Mouse (Mus musculus): ENCODE measurements around the gene Rbms1.

The Rbms1 gene

DNA sequence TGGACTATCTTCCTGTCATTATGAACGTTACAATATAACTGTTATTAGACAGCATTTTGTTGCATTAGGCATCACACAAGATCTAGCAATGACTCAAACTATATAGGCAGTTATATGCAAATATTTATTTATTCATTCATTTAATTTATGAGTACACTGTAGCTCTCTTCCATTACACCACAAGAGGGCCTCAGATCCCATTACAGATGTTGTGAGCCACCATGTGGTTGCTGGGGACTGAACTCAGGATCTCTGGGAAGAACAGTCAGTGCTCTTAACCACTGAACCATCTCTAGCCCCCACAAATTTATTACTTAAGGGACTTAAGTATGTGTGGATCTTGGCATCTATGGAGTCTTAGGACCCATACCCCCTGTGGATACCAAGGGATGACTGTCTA is 214.4 kb downstream of the Rbms1 start:
- no peak for DNase-seq

DNA sequence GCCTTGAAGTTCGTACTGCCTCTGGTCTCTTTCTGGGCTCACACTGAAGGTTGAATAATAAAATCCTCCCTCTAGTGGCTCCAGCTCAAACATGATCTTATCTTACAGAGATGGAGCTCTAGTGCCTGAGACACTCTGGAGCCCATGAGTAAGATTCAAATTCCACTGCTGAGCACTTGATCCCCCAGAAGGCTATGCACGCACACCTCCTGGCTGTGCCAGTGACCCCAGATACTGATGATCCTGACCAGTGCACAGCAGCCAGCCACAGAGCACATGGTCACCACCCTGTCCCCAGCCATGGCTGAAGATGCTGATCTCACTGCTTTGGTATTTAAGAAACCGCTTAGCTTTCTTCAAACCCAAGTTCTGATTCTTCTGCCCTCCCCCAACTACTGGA is 215.4 kb downstream of the Rbms1 start:
- DNase-seq = no peak

DNA sequence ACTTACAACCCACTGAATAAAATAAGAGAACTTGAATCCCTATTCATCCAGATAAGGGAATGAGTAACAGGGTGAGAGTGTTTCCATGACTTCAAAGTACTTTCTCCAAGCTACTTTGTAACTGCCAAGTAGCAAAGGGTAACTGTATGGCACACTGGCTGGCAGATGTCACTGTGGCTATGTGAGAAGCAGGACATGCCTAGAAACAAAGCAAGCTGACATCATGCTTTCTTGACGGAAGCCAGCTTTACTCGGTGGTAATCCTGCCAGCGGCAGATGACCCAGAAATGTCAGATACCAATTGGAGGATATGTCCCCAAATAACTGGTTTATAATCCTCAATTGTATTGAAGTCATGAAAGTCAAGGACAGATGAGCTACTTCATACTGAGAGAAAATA is 218.3 kb downstream of the Rbms1 start:
- no peak for DNase-seq

DNA sequence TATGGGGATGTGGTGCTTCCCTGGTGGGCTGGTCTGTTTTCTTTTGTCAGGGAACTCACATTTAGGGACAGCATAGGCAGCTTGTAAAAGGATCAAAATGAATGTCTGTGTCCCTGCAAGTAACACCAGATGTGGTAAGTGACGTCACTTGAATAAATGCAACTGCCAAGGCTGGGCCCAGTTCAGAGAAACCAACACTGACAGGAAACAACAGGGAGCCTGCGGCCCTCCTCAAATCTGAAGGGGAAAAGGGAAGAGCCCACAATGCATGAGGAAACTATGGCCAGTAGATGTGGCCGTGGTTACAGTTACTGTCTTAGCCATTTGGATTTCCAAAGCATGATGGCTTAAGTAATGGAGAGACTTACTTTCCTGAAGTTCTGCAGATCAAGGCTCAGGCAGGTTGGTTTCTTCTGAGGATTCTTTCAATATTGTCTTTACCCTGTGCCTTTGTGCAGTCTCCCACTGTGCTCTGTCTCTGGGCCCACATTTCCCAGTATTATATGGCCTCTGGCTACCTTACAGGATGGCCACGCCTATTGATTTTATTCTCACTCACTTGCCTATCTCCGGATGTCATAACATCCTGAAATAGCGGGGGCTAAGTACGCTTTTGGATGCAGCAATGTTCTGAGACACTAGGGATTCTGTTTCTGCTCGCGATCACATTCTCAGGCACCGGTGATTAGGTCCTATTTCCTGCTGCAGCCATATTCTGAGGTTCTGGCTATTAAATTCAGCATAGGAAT is 223.4 kb downstream of the Rbms1 start:
- DNase-seq = no peak

DNA sequence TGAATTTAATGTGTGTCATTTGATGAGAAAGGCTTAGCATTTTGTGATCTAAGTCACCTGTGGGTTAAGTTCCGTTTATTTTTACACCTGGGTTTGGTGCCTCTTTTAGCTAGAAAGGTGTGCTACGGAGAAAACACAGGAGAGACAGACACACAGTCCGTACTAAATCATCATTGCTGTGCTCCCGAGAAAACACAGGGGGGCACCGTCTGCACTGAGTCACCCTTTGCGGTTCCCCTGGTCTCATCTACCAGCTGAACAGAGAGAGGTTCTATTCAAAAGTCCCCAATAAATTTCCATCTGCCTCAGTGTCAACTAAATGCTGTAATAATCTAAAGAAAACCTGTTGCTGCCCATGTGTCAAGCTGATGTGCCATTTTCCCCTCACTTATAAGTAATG is 232.1 kb downstream of the Rbms1 start:
- DNase-seq = no peak

DNA sequence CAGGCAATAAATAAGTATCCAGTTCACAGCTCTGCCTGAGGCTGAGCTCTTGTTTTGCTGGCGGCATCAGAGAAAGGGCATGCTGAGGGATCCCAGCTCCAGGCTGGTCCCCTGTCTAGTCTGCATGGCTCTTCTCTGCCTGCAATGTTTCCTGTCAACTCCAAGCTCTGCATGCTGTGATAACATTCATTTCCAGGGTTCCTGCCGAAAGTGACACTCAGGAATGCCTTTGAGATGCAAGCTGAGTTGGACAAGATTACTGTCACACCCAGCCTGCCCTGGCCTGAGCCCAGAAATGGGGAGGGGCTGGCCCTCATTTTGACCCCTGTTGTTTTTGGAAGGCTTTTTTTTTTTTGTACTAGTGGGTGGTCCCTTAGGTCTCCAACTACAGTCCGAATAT is 233.0 kb downstream of the Rbms1 start:
- no peak for DNase-seq

DNA sequence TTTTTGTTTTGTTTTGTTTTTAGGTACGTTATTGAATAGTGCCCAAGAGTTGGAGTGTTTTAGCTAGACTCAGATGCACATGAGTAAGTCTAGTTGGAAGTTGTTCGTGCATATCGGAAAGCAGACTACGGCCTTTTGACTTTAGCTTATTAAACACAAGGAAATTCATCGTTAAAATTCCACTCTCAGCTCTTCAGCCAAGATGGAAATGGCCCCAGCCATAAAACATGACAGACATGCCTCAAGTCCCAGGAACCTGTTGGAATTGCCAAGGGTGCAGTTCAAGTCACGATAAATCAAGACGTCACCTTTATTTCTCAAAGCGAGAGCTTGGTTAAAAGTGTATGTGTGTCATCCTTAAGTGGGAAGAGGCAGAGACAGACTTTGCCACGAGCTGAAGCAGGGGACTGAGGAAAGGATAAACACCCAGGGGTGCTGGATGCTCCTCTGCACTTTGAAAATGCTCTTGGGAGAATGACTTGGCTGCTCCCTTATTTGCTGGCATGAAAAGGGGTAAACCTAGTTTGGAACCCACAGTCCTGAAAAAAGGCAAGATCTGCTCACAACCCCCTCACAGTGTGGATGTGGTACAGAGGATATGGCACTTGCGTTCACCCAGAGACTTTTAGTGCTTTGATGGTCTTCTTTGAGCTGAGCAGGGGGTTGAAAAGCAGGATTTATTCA is 233.9 kb downstream of the Rbms1 start:
- no peak for DNase-seq

DNA sequence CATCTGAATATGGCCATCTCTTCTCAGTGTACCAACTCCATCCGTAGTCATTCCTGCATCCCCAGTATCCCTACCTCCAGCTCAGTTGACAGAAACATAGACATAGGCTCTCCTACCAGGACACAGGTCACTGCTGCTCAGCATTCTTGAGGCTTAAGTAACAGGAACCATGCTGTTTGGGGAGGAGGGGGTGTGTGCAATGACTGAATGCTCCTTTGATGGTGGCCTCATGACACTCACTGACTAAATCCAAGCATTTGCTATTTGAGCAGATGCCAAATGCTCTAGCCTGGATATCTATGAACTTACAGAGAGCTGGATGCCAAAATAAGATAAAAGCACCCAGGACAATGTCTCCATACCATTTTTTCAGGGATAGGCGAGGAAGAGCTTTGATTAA is 238.3 kb downstream of the Rbms1 start:
- no peak for DNase-seq

DNA sequence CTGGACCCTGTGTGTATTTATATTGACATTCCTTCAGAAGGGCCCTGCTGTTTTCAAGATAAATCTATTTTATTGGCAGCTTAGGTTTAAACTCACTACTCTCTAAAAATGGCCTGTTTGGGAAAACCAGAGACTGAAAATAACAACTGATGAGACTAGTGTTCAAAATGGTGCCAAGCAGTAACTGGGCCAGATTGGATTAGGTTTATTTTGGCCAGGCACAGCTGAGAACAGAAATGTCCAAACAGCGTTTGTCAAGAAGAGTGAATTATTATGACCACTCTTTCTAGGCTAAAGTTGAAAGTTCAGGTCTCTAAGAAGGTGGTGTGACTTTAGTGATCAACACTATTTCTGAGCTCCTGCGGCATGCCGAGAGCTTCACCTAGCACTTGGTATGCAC is 240.0 kb downstream of the Rbms1 start:
- no peak for DNase-seq

DNA sequence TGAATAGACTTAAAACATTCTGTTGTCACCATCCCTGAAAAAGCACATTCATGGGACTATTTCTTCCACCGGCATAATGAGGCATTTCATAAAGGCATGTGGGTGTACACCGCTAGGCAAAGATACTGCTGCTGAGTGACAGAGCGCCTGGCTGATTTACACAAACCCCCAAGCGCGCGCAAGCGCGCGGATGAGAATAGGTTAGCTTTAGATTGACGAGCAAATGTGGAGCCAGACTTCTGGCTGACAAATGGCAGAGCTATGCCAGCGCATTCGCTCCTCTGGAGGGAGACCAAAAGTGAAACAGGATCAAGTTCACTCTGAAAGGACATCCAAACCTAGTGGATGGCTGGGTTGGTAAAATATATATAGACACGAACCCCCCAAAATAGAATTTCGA is 240.5 kb downstream of the Rbms1 start, which contains the start of gene Itgb6:
Itgb6 (minus strand) TSS at position 130 of the 400 bp plus-strand sequence.
- DNase-seq = peak; percentile 6 to 13

DNA sequence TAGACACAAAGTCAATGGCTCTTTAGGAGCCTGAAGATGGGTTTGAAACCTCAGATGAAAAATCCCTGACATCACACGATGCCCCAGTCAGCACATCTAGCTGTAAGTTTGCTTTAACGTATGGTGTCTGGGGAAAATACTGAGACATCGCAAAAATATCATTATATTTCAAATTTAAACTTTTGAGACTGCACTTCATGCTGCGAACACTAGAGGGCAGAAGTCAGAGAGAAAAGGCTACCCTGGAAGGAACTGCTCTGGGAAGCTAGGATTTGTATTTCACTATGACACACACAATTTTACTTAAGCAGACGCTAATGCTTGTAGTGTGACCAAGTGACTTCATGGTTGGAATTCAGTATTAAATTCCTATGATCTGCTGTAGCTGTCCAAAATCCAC is 242.1 kb downstream of the Rbms1 start:
- DNase-seq = peak in 1 of 2 experiments; percentile 42

DNA sequence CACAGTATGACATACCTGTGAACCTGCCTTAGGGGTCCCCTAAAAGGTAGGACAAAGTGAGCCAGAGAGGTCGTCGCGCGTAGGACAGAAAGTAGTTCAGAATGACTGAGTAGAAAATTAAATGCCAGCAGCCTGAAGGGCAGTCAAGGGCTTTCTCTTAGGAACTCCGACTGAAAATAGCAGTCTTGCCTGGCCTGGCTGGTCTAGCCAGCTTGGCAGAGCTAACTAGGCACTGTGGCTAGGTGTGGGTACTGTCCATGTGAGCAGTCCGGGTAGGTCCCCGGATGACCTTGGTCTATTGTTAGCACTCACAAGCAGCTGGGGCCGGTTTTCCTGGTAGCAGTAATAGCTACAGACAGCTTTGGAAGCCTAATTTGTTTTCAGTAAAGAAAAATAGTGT is 242.8 kb downstream of the Rbms1 start:
- DNase-seq = peak in 1 of 2 experiments; percentile 4

DNA sequence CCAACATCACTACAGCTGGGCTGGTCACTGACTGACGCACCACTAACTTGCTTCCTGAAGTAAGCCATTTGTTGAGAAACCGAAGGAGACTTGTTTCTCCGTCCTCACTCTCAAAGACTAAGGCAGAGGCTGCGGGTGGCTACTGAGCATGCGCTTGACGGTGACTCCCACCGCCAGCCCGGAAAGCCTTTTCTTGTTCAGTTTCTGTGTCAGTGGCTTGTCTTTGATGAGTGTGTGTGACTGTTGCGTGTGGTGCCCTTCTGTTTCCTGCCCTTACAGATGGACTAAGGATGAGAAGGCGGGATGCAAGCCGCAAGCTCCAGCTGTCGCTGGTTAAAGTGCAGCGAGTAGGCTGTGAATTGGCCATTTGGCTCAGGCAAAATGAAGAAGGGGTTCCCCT is 245.6 kb downstream of the Rbms1 start:
- DNase-seq = peak; percentile 27 to 28

DNA sequence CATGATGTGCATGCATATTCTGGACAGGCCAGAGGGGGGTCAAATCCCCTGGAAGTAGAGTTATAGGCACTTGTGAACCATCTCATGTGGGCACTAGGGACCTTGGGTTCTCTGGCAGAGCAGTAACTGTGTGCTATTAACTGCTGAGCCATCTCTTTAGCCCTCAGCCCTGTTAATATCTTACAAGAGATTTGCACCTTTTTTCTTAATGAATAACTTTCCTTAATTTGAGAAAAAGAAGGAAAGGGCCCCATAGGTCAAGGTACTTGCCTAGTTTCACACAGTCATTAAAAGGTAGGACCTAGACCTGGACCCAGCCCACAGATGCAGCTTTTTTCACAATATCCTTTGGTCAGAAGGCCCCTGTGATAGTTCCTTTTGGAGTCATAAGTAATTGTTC is 246.4 kb downstream of the Rbms1 start:
- no peak for DNase-seq

DNA sequence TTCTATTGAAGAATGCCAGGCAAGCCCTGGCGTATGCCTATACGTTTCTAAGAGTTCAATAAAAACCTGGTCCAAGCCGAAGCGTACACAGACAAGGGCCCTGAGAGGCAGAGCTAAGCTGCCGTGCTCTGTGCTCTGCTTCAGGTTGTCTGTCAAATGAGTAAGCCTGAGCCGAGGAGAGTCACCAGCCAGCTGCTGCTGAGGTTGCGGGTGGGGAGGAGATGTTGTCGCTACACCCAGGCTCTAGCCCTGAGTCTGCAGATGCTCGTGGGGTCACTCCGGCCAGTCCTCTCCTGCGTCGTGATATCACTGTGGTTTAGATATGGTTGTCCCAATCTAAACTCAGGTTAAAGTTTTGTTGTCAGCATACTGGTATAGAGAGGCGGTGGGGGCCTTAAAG is 247.2 kb downstream of the Rbms1 start:
- no peak for DNase-seq

DNA sequence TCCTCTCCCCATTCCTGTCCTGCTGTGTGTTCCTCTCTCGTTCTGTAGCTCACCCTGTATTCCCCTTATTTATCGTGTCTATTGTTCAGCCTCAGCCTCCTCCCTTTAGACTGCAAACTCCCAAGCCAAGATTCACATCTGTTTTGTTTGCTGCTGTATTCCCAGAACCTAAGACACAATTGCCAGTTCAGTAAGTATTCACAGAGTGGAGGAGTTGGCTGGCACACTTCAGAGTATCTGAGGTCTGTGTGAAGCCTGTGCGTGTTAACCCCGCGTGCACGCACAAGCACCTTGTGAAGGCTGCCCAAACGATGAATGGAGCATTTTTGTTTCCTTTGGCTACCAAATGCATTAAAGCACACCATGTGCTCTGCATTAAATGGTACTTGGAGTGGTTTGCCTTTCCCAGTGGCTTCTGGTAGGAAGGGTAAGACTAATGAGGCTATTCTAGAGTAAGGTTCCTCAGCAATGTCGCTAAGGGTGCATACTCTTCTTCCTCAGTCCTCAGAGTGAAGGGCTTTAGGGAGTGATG is 248.0 kb downstream of the Rbms1 start:
- DNase-seq = no peak

DNA sequence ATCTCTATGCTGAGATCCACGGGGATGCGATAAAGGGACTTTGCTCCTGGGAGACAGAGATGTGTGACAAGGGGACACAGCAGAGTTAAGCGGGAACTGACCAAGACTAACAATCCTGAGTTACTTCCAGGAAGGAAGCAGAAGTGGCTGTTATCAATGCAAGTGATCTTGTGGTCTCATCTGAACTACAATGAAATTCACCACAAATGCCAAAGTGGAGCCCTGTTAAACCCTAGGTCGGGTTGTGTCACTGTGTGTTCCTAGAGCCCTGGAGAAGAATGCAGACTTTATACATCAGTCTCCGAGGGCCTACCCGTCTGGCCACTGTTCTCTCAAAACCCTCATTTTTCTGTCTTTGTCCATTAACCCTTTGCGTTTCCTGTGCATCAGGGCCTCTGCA is 248.5 kb downstream of the Rbms1 start:
- no peak for DNase-seq

DNA sequence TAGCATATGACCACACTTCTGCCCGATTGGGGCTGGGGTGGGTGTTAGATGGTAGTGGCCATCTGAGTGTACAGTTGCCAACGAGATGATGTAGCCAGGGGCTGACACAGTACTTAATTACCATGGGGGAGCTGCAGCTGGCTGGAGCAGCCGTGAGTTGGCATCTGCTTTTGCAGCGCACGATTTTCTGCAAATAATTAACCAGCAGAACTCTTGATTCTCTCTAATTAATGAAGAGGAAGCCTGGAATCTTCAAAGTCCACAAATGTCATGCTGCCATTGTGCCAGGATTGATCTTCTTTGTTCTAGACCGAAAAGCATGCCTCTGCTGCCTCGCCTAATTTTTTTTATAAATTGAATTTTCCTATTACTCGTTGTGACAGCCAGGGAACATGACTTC is 249.1 kb downstream of the Rbms1 start:
- no peak for DNase-seq

DNA sequence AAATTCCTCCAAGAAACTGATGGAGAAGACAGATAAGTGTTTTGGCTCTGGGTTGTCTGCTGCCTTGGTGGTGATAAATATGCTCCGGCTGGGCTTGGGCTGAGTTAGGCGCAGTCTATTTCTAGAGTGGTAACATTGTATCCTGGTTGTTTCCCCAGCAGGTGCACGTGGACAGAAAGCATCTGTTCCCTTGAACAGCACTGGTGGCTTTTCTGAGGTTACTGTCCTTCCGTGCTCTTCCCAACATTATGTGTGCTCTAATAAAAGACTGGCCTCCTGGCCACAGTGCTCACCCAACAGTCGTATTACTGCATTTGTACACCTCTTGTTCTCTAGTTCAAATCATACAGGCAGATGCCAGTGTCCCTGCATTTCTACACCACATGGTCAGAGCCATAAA is 250.1 kb downstream of the Rbms1 start:
- DNase-seq = no peak

DNA sequence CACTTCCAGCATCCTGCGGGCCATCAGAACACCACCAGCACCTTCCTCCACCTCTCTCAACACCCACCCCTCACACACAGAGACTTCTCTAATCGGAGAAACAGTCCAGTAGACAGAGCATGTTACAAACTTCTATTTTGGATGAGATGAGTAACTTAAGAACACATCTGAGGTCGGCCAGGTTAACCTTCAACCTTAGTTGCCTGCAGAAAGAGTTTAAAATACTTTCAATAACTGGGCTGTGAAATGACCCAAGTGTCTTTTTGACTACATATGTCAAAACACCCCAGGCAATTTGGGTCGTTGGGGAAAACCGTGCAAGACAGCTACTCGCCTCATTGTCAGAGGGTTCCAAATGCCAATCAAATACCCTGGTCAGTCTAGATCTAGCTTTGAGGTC is 250.5 kb downstream of the Rbms1 start:
- DNase-seq = no peak

DNA sequence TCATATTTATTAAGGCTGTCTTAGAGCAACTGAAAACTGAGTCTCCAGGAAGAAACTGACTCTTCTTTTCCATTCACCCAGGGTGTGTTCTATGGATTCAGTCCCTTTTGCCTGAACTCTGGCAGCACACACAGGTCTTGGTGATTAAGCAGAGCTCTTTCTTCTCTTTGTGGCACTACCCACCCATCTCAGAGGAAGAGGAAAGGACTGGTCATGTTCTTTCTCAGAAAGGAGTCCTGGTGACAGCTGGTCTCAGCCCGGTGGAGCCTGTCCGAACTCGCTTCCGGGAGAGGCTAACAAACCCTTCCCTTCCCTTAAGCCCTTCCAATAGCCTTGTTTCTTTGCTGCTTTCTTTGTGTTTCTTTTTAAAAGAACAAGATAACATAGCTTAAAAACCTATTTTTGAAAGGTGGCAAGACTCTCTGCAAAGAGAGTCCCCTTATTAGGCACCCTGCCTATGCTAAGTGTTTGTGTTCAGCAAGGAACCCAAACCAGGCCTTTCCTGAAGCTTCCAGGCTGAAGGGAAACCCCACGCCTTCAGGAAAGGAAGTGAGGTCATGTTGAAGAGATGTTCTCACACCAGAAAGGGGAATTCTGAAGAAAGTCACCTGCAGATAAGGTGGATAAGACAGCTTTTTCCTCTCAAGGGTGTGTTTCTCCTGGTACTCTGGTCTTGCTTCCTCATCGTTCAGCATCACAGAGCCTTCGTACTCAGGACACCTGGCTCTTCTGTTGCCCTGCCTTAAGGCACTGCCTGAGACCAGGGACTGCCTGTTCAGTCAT is 251.7 kb downstream of the Rbms1 start:
- DNase-seq = no peak

DNA sequence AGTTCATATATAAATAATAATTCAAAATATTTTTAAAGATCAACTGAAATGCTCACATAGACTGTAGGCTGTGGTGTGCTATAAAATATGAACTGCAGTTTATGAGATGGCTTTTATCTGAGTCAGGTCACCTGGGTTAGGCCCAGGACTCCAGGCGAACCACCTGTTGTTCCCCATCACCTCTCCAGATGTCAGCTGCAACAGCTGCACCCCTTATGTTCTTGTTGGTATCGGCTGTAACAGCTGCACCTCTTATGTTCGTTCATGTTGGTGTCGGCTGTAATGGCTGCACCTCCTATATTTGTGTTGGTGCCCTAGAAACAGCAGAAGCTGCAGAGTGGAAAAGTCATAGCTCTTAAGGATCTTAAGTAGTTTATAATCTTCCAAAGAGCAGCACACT is 252.7 kb downstream of the Rbms1 start:
- DNase-seq = no peak

DNA sequence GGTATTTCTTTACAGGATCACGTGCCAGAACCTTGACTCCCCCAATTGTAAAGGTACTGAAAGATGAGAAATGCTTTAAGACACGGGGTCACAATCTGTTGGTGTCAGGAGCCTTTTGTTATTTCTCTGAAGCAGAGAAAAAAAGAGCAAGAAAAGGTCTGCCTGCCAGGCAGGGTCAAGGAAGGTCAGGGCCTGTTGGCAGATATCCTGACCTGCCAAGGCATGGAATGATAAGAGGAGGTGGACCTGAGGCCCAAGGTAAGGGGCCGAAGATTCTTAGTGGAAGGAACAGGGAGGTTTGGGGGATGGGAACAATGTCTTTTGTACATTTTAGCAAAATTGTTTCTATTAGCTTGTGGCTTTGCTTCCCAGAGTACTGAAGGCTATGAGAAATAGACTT is 254.3 kb downstream of the Rbms1 start:
- DNase-seq = no peak

DNA sequence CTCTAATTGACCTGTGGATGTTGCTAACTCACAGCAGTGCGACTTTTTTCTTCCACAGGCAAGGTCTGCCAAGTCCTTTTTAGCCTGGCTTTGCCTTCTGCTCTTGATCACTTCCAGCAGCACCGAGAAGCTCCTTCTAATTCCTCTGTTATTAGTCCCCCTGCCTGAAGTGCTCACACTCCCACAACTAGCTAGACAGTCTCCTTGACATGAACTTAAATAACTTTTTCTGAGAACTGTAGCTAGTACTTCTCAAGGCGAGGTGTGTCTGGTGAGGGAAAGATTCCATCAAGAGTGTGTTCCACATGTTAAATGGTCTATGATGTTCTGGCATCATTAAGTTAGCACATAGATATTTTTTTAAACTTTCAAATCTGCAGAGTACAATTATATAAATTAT is 256.1 kb downstream of the Rbms1 start:
- DNase-seq = no peak

Measured in cerebellum, postnatal 36 days (tissue).